Mouse (Mus musculus) thymus, adult 2 months (tissue): ENCODE measurements around the gene Cdc7.

Experiments
- CTCF ChIP-seq: fragments of 200-500 bp; IDR thresholded peaks from 2 replicates; pipeline ENCODE4 v1.5.1; 2012; ENCODE audit warnings: mild to moderate bottlenecking, control low read depth, low read length, moderate library complexity, borderline replicate concordance; ENCODE audit not compliant: control insufficient read depth, poor library complexity, insufficient read depth; ENCODE audit errors: extremely low read depth
- POLR2A ChIP-seq: fragments of 200-500 bp; IDR thresholded peaks from 2 replicates; pipeline ENCODE4 v1.6.1; 2012; ENCODE audit warnings: mild to moderate bottlenecking, low read length, control low read depth, moderate library complexity; ENCODE audit not compliant: control insufficient read depth, poor library complexity, insufficient read depth; ENCODE audit errors: extremely low read depth

DNA sequence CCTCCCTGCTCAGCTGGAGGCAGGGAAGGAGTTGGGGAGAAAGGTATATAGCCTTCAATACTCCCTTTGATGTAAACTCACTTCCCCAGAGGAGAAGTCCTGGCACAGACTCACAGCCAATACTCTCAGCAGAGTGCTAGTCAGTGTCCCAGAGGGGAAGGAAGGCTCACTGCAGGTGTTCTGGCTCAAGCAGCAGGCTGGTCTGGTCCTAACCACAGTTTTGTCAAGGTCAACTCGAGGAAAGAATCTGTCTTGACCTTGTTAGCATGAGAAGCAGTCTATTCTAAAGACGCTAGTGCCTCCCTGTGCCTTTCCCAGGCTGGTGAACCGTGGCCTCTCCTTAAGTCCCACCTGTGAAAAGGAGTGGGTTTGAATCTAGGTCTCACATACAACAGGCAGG lies 30.6 kb downstream of the Cdc7 start:
- TF ChIP-seq CTCF (no peak), POLR2A (no peak)
